Mouse (Mus musculus) cortical plate, adult 2 months (tissue): Measurements from ENCODE around the gene Cxcl13. TPM values are rescaled to one million over a fixed set of nuclear protein-coding genes. Genes with fewer than 3 reads are reported as not detected.
A peak's percentile ranks its signal among the peaks of the same experiment; 100 is the strongest.
"Not testable (repeated sequence)": the region's sequence is repeated elsewhere in the genome, so short reads cannot be mapped to it uniquely, and the experiment has no call there.

Experiments used
- H3K27ac ChIP-seq: fragments of 200-500 bp; 2 replicates; pipeline ENCODE4 v1.5.1; 2012; ENCODE audit warnings: low read length, control low read depth, inconsistent platforms; ENCODE audit not compliant: insufficient read depth
- H3K4me1 ChIP-seq: fragments of 200-500 bp; 2 replicates; pipeline ENCODE4 v1.6.1; 2011; ENCODE audit warnings: low read length; ENCODE audit not compliant: control insufficient read depth, insufficient read depth
- H3K4me3 ChIP-seq: fragments of 200-500 bp; 2 replicates; pipeline ENCODE4 v1.5.1; 2011; ENCODE audit warnings: mild to moderate bottlenecking, low read length, control low read depth; ENCODE audit not compliant: insufficient read depth
- CTCF ChIP-seq: fragments of 200-500 bp; IDR thresholded peaks from 2 replicates; pipeline ENCODE4 v1.5.1; 2011; ENCODE audit warnings: mild to moderate bottlenecking, control low read depth, low read length; ENCODE audit not compliant: insufficient read depth; ENCODE audit errors: extremely low read depth
- POLR2A ChIP-seq: fragments of 200-500 bp; IDR thresholded peaks from 2 replicates; pipeline ENCODE4 v1.6.1; 2011; ENCODE audit warnings: mild to moderate bottlenecking, low read length, control low read depth; ENCODE audit not compliant: insufficient read depth; ENCODE audit errors: extremely low read depth
- polyA plus RNA-seq: library from polyadenylated mRNA; depleted of rRNA; stranded (reverse); fragments of >200 nt; gene quantifications from 2 replicates; pipeline ENCODE4 v1.2.3, GENCODE M21; 2012

Gene Cxcl13
- polyA plus RNA-seq, 1 experiment, result 0.08 TPM

DNA sequence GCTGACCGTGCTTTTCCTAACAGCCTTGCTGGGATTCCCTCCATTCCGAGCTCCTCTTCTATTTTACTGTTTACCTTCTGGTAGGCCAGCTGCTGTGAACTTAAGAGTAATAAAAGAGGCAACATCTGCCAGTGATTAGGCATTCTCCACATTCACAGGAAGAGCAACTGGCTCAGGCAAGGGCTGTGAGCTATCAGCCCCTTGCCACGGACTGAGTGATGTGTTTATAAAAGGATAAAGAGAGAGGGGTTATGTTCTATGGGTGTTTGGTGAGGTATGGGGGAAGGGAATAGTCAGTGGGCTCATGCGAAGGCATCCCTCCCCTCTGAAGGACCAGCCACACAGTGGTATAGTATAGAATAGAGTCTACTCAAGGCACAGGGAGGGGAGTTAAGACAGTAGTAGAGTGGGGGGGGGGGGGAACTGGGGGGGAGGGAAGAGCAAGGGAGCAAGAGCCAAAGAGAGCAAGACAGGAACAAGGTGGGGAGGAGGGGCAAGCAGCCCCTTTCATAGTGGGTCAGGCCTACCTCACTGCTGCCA is 16.0 kb upstream of the Cxcl13 start:
- TF ChIP-seq POLR2A (no peak), CTCF (no peak)
- H3K4me3 ChIP-seq, result no peak overlapping the region
- no peaks in the 10 kb centered on the region for H3K4me1 ChIP-seq
- no peak overlapping the region for H3K27ac ChIP-seq

- H3K4me1 ChIP-seq, result no peaks in the 10 kb centered on the region
- no peak overlapping the region for H3K27ac ChIP-seq
- TF ChIP-seq CTCF (no peak), POLR2A (no peak)
- H3K4me3 ChIP-seq, result no peak overlapping the region
Measured at GRCm38 (mm10) chr5:95941562-95941961, 15.2 kb upstream of the Cxcl13 start.

DNA sequence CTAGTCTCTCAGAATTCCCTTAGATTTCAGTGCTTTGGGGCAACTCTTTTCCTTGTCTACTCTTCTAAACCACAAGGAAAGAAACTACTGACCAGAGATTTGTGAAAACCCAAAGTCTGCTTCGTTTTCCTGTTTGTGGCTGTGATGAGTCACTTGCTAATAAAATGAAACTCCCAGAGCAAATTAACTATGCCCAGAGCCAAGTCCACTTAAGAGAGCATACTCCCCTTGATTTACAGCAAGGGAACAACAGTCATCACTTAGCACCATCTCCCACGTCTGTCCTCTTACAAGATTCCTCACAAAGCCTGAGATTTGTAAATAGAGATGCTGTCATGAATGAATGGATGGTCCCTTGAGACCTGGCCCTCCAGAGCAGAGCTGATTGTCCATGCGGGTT is 11.6 kb upstream of the Cxcl13 start:
- no peak overlapping the region for H3K4me3 ChIP-seq
- H3K4me1 ChIP-seq, result no peaks in the 10 kb centered on the region
- no peak for TF ChIP-seq POLR2A
- TF ChIP-seq CTCF, result no peak
- no peak overlapping the region for H3K27ac ChIP-seq

GRCm38 (mm10) chr5:95946344-95946743 is 10.4 kb upstream of the Cxcl13 start:
- H3K27ac ChIP-seq, result no peak overlapping the region
- TF ChIP-seq POLR2A (no peak), CTCF (no peak)
- no peak overlapping the region for H3K4me3 ChIP-seq
- H3K4me1 ChIP-seq, result no peaks in the 10 kb centered on the region

DNA sequence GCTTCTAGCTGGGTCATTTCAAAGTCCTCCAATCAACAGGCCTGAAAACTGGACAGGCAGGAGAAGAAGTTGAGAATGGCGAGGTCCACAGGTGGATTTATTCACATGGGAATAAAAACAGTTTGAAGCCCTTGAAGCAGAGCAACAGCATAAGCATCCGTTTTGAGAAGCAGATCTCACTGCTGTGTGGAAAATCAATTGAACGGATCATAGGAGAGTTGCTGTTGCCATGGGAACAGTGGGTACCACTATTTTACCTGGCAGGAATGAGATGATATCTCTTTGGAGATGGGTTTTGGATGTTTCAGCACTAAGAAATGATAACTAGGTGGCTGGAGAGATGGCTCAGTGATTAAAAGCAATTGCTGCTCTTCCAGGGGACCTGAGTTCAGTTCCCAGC is 8.1 kb upstream of the Cxcl13 start:
- Histone ChIP-seq H3K4me3 (no peak overlapping the region), H3K4me1 (no peaks in the 10 kb centered on the region), H3K27ac (no peak overlapping the region)
- TF ChIP-seq POLR2A, result no peak
- TF ChIP-seq CTCF, result no peak

GRCm38 (mm10) chr5:95949946-95950701 is 6.6 kb upstream of the Cxcl13 start:
- Histone ChIP-seq H3K4me3 (no peak overlapping the region), H3K4me1 (no peaks in the 10 kb centered on the region), H3K27ac (no peak overlapping the region)
- TF ChIP-seq CTCF (peak; percentile 51), POLR2A (no peak)

DNA sequence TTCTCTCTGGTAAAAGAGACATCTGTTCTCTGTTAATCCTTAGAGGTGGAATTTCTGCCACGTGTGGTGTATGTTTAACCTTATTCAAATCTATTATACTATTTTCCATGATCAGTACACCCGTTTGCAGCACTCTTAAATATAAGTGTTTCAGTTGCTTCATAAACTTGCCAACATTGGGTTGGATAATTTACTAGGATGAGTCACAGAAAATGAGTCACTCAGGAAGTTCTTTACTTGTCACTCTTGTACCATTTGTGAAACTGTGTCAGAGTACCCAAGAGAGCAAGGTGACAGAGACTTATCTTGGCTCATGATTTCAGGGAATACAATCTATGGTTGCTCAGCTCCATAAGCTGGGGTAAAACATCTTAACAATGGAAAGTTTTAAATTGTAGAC is 8.2 kb downstream of the Cxcl13 start:
- H3K4me1 ChIP-seq, result no peaks in the 10 kb centered on the region
- no peak for TF ChIP-seq POLR2A
- TF ChIP-seq CTCF, result no peak
- H3K4me3 ChIP-seq, result no peak overlapping the region

DNA sequence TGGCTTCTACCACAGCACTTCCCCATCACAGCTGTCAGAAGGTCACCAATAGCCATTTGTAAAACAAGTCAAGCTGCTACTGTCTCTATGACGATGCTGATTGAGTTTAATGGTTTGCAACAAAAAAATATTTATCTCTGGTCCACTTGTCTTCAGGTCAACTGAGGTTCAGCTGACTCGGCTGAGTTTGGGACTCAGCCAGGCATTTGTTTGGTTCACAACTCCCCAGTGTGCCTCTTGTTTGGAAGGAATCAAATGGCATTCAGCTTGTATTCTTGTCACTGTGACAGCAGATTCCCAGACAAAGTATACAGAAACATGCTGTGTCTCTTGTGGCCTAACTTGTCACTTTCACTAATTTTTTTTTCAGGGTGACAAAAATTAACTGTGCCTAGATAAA is 9.9 kb downstream of the Cxcl13 start:
- Histone ChIP-seq H3K4me3 (no peak overlapping the region), H3K27ac (no peak overlapping the region), H3K4me1 (no peaks in the 10 kb centered on the region)
- TF ChIP-seq POLR2A (no peak), CTCF (no peak)

More for the DNA sequence above, 8.2 kb downstream of the Cxcl13 start:
- no peak overlapping the region for H3K27ac ChIP-seq

- Histone ChIP-seq H3K4me1 (no peaks in the 10 kb centered on the region), H3K4me3 (no peak overlapping the region), H3K27ac (no peak overlapping the region)
- TF ChIP-seq CTCF, result no peak
- TF ChIP-seq POLR2A, result no peak
Measured at GRCm38 (mm10) chr5:95970845-95971244, 14.1 kb downstream of the Cxcl13 start.

GRCm38 (mm10) chr5:95972208-95972607 is 15.5 kb downstream of the Cxcl13 start:
- H3K4me3 ChIP-seq, result no peak overlapping the region
- H3K27ac ChIP-seq, result no peak overlapping the region; the same call in 1 of the 2 replicates
- TF ChIP-seq POLR2A (no peak), CTCF (no peak)
- no peaks in the 10 kb centered on the region for H3K4me1 ChIP-seq

DNA sequence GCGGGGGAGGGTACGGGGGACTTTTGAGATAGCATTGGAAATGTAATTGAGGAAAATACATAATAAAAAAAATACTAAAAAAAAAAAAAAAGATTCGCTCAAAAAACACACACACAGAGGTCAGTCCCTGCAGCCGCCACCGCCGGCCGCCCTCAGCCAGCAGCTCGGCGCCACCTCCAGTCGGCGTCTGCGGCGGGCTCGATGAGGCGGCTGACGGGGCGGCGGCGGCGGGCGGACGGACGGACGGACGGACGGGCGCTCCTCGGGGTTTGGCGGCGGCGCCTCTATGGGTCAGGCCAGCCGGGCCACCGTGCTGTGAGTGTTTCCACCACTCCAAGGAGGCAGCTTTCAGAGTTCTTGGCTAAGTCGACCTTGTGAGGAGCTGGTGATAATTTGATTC is 17.1 kb downstream of the Cxcl13 start:
- H3K27ac ChIP-seq, H3K4me3 ChIP-seq: not testable (repeated sequence)

More for the DNA sequence above, 17.1 kb downstream of the Cxcl13 start:
- H3K4me1 ChIP-seq, result not testable (repeated sequence)
